Mouse (Mus musculus): ENCODE results near the gene Gm21319. TPM values are rescaled to one million over a fixed set of nuclear protein-coding genes. Genes with fewer than 3 reads are reported as not detected.

The Gm21319 gene
- not detected for total RNA-seq (2023)

GRCm38 (mm10) chr12:87775655-87776054, at the start of gene Gm21319:
Gene Gm21319, minus strand, starts transcription at chr12:87775755.

GRCm38 (mm10) chr12:87816277-87816676, 40.7 kb upstream of the Gm21319 start, which contains the start of gene BB287469:
Gene BB287469, plus strand, starts transcription at chr12:87816577.

GRCm38 (mm10) chr12:87795212-87795611, 19.7 kb upstream of the Gm21319 start, which contains the start of gene Gm21936:
Gene Gm21936, plus strand, starts transcription at chr12:87795512.

Other genes with a start within 250 kb of the Gm21319 start
- not detected for gene Oog1, start 173.1 kb downstream of the Gm21319 start, total RNA-seq (2023)
- not detected for gene Gm4027, start 156.9 kb downstream of the Gm21319 start, total RNA-seq (2023)
- gene Gm16381, start 131.1 kb downstream of the Gm21319 start, total RNA-seq (2023), result not detected
- gene Gm21936, start 19.8 kb upstream of the Gm21319 start, total RNA-seq (2023), result not detected
- gene BB287469, start 40.8 kb upstream of the Gm21319 start, total RNA-seq (2023), result not detected
- not detected for gene Gm2001, start 66.6 kb upstream of the Gm21319 start, total RNA-seq (2023)
- gene Gm2016, start 98.3 kb upstream of the Gm21319 start, total RNA-seq (2023), result not detected
- gene Gm2022, start 119.6 kb upstream of the Gm21319 start, total RNA-seq (2023), result not detected
- gene Gm2035, start 144.1 kb upstream of the Gm21319 start, total RNA-seq (2023), result not detected
- not detected for gene Gm2042, start 178.3 kb upstream of the Gm21319 start, total RNA-seq (2023)
- not detected for gene Gm2075, start 236.1 kb upstream of the Gm21319 start, total RNA-seq (2023)
- gene Gm6803, start 243.0 kb upstream of the Gm21319 start, total RNA-seq (2023), result not detected